Mouse (Mus musculus) hindbrain, embryonic 12.5 days (tissue): Measurements from ENCODE around the gene Sv2c. TPM values are rescaled to one million over a fixed set of nuclear protein-coding genes. Genes with fewer than 3 reads are reported as not detected.
A peak's percentile ranks its signal among the peaks of the same experiment; 100 is the strongest.

Experiments used
- ATAC-seq: fragments of 200-750 bp; cut with Nextera tagmentation; 2 replicates; pipeline ENCODE4 v1.8.0; 2017; ENCODE audit warnings: moderate TSS enrichment; ENCODE audit not compliant: low FRiP score
- H3K27ac ChIP-seq: fragments of 300-500 bp; sonication (generic); 2 replicates; pipeline ENCODE4 v1.5.1; 2016; ENCODE audit warnings: mild to moderate bottlenecking
- H3K27me3 ChIP-seq: fragments of 300-500 bp; sonication (generic); 2 replicates; pipeline ENCODE4 v1.6.1; 2016; ENCODE audit warnings: mild to moderate bottlenecking
- H3K36me3 ChIP-seq: fragments of 300-500 bp; sonication (generic); 2 replicates; pipeline ENCODE4 v1.6.1; 2016; ENCODE audit warnings: mild to moderate bottlenecking
- H3K4me1 ChIP-seq: fragments of 300-500 bp; sonication (generic); 2 replicates; pipeline ENCODE4 v1.6.1; 2016
- H3K4me2 ChIP-seq: fragments of 300-500 bp; sonication (generic); replicated peaks from 2 replicates; pipeline ENCODE4 v1.6.1; 2016; ENCODE audit warnings: mild to moderate bottlenecking
- H3K4me3 ChIP-seq: fragments of 300-500 bp; sonication (generic); 2 replicates; pipeline ENCODE4 v1.5.1; 2016; ENCODE audit warnings: mild to moderate bottlenecking
- H3K9ac ChIP-seq: fragments of 300-500 bp; sonication (generic); 2 replicates; pipeline ENCODE4 v1.6.1; 2016; ENCODE audit warnings: mild to moderate bottlenecking, moderate library complexity
- H3K9me3 ChIP-seq: fragments of 300-500 bp; sonication (generic); replicated peaks from 2 replicates; pipeline ENCODE4 v1.6.1; 2016; ENCODE audit warnings: mild to moderate bottlenecking
- WGBS: fragments of 180-500 bp; shearing (Covaris S2); methylation state at CpG from one replicate; pipeline ENCODE4 v1.1.7; 2016; 5-methylcytosine and 5-hydroxymethylcytosine counted together
- polyA plus RNA-seq: library from polyadenylated mRNA; unstranded; fragments of >200 nt; fragmentation: Nextera tagmentation; extraction: Ambion mirVana; gene quantifications from 2 replicates; pipeline ENCODE4 v1.2.1, GENCODE M21; 2016

Sv2c gene
- polyA plus RNA-seq, 1 experiment from 2014 or later, result 10.9 TPM

DNA sequence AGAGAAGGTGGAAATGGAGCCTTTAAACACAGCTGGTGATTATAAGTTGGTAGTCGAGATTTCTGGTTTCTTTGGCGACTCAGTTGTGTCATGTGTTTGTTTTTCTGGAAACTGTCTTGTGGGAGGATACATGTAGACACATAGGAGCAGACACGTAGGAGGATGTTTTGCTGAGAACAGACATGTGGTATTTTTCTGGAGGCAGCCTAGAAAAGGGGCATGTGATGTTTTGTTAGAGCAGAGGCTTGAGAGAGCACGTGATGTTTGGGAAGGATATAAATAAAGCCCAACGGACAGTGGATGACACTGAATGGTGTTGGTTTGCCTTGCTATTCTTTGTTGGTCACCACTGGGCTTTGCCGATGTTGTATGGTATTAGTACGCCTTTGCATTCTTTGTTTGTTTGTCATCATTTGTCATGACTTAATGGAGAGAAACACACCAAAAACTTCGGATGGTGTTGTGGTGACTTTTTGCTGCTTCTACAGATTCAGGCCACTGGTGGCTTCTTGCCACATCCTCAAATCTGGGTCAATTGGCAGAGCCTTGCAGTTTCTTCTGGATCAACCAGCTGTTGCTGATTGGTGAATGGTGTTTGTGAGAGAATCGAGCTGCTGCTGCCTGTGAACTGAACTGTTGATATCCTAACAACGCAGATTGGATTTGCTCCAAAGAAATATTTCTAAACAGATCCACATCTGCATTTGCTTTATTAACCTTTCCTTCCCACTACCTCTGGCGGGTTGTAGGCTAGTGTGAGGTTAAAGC is 91.9 kb downstream of the Sv2c start:
- Histone ChIP-seq H3K27me3 (no peaks in the 10 kb centered on the region), H3K4me3 (no peak overlapping the region), H3K4me2 (no peak overlapping the region), H3K9ac (no peak overlapping the region), H3K9me3 (no peaks in the 10 kb centered on the region), H3K27ac (no peak overlapping the region), H3K36me3 (no peaks in the 10 kb centered on the region), H3K4me1 (no peaks in the 10 kb centered on the region)
- ATAC-seq, result no peak
- WGBS, result 85% methylated on average over 11 of the region's 11 CpGs

DNA sequence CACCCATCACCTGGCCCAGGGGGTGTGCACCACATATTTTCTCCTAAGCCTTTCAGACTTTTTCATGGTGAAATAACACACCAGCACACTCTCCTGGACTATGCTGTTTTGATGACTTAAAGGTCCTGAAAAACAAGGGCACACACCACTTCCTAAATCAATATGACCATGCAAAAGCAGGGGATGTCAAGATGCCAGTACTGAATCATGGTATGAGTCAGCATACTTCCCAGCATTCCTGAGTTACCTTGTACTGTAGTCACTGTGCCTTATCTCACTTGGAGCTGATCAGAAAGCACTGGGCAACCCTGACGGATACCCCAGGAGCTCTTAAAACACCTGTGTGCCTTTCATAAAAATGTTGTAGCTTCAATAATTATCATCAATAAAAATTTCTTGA is 92.8 kb downstream of the Sv2c start:
- Histone ChIP-seq H3K4me1 (no peaks in the 10 kb centered on the region), H3K9me3 (no peaks in the 10 kb centered on the region), H3K4me3 (no peak overlapping the region), H3K36me3 (no peaks in the 10 kb centered on the region), H3K27me3 (no peaks in the 10 kb centered on the region), H3K27ac (no peak overlapping the region), H3K4me2 (no peak overlapping the region), H3K9ac (no peak overlapping the region)
- no peak for ATAC-seq
- WGBS, result 92% methylated on average over 1 of the region's 1 CpGs

DNA sequence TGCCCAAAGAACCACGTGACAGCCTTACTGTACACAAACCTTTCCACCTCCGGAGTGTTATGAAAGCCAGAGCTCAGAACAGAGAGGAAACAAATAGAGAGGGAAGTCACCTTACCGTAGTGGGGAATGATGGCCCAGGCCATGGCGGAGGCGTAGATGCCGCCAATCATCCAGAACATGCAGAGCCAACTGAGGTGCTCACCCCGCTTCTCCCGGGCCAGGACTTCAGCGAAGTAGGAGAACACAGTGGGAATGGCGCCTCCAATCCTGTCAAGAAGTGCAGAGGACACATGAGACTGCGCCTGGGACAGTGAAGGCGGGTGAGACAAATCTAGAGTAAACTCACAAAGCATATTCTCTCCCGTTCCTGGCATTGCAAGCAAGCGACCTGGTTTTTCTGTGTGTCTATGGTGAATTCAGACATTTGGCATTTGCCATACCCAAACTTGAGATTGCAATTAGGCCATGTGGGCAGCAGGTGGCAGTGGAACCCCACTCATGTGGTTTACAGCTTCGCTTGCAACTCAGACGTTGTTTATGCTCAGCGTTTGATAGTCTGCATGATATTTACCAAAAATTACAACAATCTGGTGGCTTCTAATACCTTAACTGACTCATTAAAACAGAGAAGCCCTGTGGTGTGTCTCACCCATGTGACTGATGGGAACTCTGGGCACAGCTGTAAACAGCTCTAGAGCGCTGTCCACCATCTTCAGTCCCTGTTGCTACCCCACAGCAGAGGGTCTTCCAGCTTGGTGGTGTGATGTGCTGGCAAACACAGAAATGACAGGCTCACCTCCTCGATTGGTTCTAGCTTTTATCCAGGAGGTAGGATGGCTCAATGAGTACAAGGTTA is 101.8 kb downstream of the Sv2c start:
- ATAC-seq, result 0 out of 2 replicates have a peak, but pooled peaks have one; percentile 50
- H3K4me3 ChIP-seq, result no peak overlapping the region

DNA sequence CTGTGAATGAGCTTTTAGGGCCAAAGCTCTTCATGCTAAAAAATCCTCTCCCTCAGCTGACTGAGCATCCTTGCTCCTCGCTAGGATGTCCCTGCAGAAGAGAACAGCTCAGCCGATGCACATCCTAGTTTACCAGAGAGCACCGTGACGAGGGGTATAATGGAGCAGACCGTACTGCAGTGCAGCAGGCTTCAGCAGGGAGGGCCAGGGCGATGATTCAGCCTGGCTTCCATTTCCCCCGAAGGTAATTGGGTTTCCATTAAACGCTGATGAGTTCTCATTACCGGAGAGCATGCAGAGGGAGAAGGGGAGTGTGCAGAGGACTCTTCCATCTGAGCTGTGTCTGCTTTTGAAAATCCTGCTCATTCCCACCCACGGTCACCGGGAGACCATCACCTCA is 108.5 kb downstream of the Sv2c start:
- WGBS, result 74% methylated on average over 11 of the region's 11 CpGs
- H3K4me1 ChIP-seq, result no peaks in the 10 kb centered on the region
- no peak overlapping the region for H3K4me2 ChIP-seq
- H3K27me3 ChIP-seq, result no peaks in the 10 kb centered on the region
- 0 out of 2 replicates have a peak, but pooled peaks cover 3% of the 10 kb centered on the region for H3K36me3 ChIP-seq
- no peak overlapping the region for H3K4me3 ChIP-seq
- H3K27ac ChIP-seq, result peak overlapping the region; percentile 32
- H3K9me3 ChIP-seq, result no peaks in the 10 kb centered on the region
- H3K9ac ChIP-seq, result no peak overlapping the region
- peak; percentile 43; the same call in 1 of the 2 replicates for ATAC-seq

More for the DNA sequence above, 101.8 kb downstream of the Sv2c start:
- Histone ChIP-seq H3K27ac (no peak overlapping the region), H3K4me2 (no peak overlapping the region), H3K36me3 (0 out of 2 replicates have a peak, but pooled peaks cover 3% of the 10 kb centered on the region), H3K9ac (no peak overlapping the region), H3K27me3 (no peaks in the 10 kb centered on the region), H3K9me3 (no peaks in the 10 kb centered on the region), H3K4me1 (no peaks in the 10 kb centered on the region)
- whole genome bisulfite sequencing, result 61% methylated on average over 19 of the region's 19 CpGs

DNA sequence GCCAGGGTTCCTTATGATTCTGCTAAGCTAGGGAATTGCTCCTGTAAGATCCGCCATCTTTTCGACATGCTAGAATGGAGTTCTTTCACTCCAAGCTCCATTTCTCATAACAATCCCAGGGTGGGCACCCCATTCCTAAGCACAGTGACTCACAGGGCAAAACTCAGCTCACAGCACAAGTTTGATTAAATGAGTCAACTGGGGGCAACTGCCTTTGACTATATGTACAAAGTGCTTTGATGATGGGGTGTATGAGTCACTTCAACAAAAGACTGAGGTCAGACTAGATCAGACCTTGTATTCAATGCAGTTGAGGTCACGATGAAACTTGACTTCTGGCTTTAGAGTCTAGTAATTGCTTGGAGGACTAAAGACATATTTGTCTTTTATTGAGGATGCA is 116.9 kb downstream of the Sv2c start:
- Histone ChIP-seq H3K9me3 (no peaks in the 10 kb centered on the region), H3K4me2 (no peak overlapping the region), H3K4me1 (peaks cover 5% of the 10 kb centered on the region), H3K4me3 (no peak overlapping the region), H3K27me3 (no peaks in the 10 kb centered on the region), H3K27ac (no peak overlapping the region), H3K9ac (no peak overlapping the region), H3K36me3 (no peaks in the 10 kb centered on the region)
- 96% methylated on average over 3 of the region's 3 CpGs for WGBS
- no peak for ATAC-seq

DNA sequence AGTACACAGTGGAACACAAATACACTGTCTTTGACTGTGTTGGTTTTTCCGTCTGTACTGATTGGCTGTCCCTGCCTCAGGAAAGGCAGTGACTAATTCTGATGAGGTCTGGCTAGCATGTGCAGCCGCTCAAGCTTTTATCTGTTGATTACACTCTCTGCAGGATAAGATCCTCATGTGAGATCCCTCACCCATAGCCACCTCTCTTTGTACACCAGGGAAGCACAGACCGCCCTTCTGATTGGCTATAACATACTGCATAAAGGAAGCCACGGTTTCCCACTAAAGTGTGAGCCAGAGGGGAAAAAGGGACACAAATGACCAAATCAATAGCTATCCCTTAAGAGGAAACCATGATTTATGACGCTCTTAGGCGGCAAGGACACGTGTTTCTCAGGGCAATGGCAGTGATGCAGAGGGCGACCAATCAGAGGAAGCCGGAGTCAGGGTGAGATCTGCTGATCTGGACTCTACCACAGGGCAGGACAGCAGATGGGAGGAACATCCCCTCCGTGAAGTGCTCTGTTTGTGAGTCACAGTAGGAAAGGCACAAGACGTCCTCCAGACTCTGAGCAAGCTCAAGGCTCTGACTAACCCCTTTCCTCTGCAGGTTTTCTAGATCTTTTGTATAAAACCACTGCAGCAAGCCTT is 121.4 kb downstream of the Sv2c start:
- no peaks in the 10 kb centered on the region for H3K36me3 ChIP-seq

DNA sequence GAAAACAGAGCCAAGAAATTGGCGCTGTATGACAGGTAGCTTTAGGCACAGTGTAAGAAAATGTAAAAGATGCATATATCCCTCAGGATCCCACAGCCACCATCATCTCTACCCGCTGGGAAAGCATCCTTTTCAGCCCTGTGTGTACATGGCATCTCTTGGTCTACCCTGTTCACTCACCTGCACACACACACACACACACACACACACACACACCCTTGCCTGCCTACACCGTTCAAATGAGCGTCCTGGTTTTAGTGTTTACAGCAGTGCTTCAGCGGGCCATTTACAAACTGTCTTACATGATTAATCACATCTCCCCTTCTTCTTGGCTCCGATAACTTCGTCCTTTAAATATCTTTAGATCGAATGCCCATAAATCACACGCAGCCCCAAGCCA is 123.4 kb downstream of the Sv2c start:
- Histone ChIP-seq H3K9me3 (no peaks in the 10 kb centered on the region), H3K27ac (peak overlapping the region; percentile 41; the same call in 1 of the 2 replicates), H3K36me3 (no peaks in the 10 kb centered on the region), H3K4me3 (no peak overlapping the region), H3K4me1 (peaks cover 9% of the 10 kb centered on the region), H3K27me3 (no peaks in the 10 kb centered on the region), H3K4me2 (no peak overlapping the region), H3K9ac (no peak overlapping the region)
- peak; percentile 63 for ATAC-seq
- WGBS, result 68% methylated on average over 9 of the region's 9 CpGs

More for the DNA sequence above, 121.4 kb downstream of the Sv2c start:
- H3K4me3 ChIP-seq, result no peak overlapping the region
- peaks cover 9% of the 10 kb centered on the region for H3K4me1 ChIP-seq
- H3K4me2 ChIP-seq, result no peak overlapping the region
- H3K27ac ChIP-seq, result peak overlapping the region; percentile 72
- no peak overlapping the region for H3K9ac ChIP-seq
- ATAC-seq, result peak; percentile 88
- WGBS, result 44% methylated on average over 11 of the region's 11 CpGs
- H3K9me3 ChIP-seq, result no peaks in the 10 kb centered on the region
- no peaks in the 10 kb centered on the region for H3K27me3 ChIP-seq

DNA sequence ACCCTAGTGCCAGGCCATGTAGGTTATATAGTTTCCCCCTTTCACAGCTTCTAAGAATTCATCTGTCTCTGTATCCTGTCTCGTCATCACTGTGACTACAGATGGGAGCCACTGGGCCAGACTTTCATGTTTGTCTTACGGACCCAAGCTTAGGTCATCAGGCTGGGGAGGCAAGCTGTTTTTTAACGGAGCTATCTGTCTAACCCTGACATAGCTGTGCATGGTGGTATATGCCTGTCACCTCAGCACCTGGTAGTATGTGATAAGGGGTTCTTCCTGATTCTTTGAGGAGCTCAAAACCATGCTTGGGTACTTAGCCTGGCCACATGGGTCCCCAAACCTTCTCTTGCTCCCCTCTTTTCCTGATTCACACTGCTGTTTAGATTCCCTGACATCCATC is 124.2 kb downstream of the Sv2c start:
- no peak overlapping the region; the same call in 1 of the 2 replicates for H3K27ac ChIP-seq
- H3K4me2 ChIP-seq, result no peak overlapping the region
- peaks cover 9% of the 10 kb centered on the region for H3K4me1 ChIP-seq
- WGBS, result 63% methylated on average over 3 of the region's 3 CpGs
- no peaks in the 10 kb centered on the region for H3K27me3 ChIP-seq
- no peak for ATAC-seq
- no peak overlapping the region for H3K9ac ChIP-seq
- no peaks in the 10 kb centered on the region for H3K36me3 ChIP-seq
- H3K9me3 ChIP-seq, result no peaks in the 10 kb centered on the region
- no peak overlapping the region for H3K4me3 ChIP-seq

DNA sequence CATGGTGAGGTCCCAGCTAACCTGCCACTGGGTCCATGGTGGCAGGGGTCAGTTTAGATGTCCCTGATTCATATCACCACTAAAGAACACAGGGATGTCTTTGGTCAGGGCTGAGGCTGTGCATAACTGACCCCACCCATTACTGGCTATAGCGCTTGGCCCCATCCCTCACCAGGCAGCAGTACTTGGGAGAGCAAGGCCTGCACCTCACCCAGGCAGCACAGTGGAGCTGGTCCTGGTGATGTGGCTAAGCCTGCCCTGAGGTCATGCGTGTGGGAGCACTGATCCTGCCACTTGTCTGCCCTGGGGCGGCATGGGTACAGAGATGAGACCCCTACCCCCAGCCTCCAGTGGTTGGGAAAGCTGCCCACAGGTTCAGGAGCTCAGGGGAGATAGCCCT is 128.8 kb downstream of the Sv2c start:
- Histone ChIP-seq H3K9ac (no peak overlapping the region), H3K27ac (no peak overlapping the region), H3K9me3 (no peaks in the 10 kb centered on the region), H3K4me2 (no peak overlapping the region), H3K4me3 (no peak overlapping the region), H3K27me3 (no peaks in the 10 kb centered on the region), H3K36me3 (no peaks in the 10 kb centered on the region), H3K4me1 (peaks cover 8% of the 10 kb centered on the region; the same call in 1 of the 2 replicates)
- WGBS, result 90% methylated on average over 3 of the region's 3 CpGs
- ATAC-seq, result peak; percentile 36; the same call in 1 of the 2 replicates

DNA sequence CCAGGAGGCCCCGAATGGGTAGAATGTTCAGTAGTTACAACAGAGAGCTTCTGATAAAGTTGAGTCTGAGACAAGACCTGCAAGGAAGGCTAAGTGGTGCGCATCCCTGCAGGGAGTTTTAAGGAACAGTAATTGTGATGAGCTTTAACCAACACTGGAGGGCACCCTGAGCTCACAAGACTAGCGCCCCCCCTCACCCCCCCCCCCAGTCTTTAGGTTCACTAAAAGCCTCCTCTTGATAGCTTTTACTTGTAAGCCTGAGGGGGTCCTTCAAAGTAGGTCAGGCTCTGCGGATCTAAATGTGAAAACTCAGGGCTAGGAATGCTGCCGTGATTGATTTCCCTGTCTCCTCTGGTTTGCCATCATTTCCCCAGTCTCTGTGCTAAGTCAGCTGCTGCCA is 129.9 kb downstream of the Sv2c start:
- ATAC-seq, result no peak
- 29% methylated on average over 5 of the region's 5 CpGs for WGBS
- Histone ChIP-seq H3K36me3 (no peaks in the 10 kb centered on the region), H3K27ac (no peak overlapping the region; the same call in 1 of the 2 replicates), H3K9me3 (no peaks in the 10 kb centered on the region), H3K4me2 (no peak overlapping the region), H3K4me1 (peaks cover 8% of the 10 kb centered on the region; the same call in 1 of the 2 replicates), H3K4me3 (no peak overlapping the region), H3K27me3 (no peaks in the 10 kb centered on the region), H3K9ac (no peak overlapping the region)

DNA sequence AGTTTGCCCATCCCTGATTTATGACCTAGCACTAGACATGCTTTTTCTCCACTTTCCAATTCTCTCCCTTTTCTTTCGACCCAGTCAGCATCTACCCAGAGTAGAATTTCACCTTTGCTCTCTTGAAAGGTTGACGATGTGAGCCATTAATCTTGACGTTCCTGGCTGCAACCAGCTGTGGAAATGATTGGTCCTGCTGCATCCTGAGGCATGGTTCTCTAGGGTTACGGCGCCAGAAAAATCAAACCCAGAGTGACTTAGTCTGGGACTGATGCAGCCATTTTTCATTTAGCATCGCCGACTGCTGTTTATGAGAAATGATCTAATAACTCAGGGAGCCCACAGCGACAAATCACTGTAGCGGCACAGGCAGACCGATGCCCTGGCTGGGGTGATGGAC is 133.0 kb downstream of the Sv2c start:
- Histone ChIP-seq H3K9ac (no peak overlapping the region), H3K4me3 (no peak overlapping the region), H3K27ac (peak overlapping the region; percentile 75), H3K27me3 (no peaks in the 10 kb centered on the region), H3K9me3 (no peaks in the 10 kb centered on the region), H3K36me3 (no peaks in the 10 kb centered on the region), H3K4me1 (peaks cover 15% of the 10 kb centered on the region; the same call in 1 of the 2 replicates), H3K4me2 (no peak overlapping the region)
- WGBS, result 65% methylated on average over 10 of the region's 10 CpGs
- ATAC-seq, result peak; percentile 24; the same call in 1 of the 2 replicates

DNA sequence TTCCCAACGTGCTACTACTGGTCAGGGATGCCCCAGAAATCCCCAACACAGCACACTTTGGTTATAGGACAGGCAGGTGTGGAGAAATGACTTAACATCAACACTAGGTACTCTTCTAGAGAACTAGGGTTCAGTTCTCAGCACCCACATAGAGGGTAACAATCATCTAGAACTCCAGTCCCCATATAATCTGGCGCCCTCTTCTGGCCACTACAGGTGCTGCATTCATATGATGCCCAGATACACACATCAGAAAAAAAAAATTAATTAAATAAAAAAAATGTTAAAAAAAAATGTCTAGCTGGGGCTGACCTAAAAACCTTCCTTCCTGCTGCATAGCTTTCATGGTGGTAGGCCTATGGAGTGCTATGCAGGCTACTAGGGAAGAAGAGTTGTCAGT is 135.1 kb downstream of the Sv2c start:
- Histone ChIP-seq H3K4me2 (no peak overlapping the region), H3K9ac (no peak overlapping the region), H3K4me3 (no peak overlapping the region), H3K27ac (no peak overlapping the region), H3K9me3 (no peaks in the 10 kb centered on the region), H3K4me1 (peaks cover 11% of the 10 kb centered on the region; the same call in 1 of the 2 replicates), H3K36me3 (no peaks in the 10 kb centered on the region), H3K27me3 (no peaks in the 10 kb centered on the region)
- no peak for ATAC-seq
- WGBS, result 48% methylated on average over 2 of the region's 2 CpGs
